Mouse (Mus musculus) spleen, adult 2 months (tissue): Measurements from ENCODE around the gene Slc5a11. TPM values are rescaled to one million over a fixed set of nuclear protein-coding genes. Genes with fewer than 3 reads are reported as not detected.

ENCODE experiments used
- DNase-seq, 2 experiments: peaks; one replicate each; pipeline versions ENCODE4 v3.0.0 to v3.0.0-alpha.2; 2012 to 2021; ENCODE audit warnings: low spot score in 2 of 2, low read depth in 1 of 2
- H3K27ac ChIP-seq: fragments of 200-500 bp; 2 replicates; pipeline ENCODE4 v1.5.1; 2012; ENCODE audit warnings: low read length, inconsistent platforms; ENCODE audit not compliant: insufficient read depth
- H3K27me3 ChIP-seq: fragments of 200-500 bp; 2 replicates; pipeline ENCODE4 v1.6.1; 2012; ENCODE audit warnings: mild to moderate bottlenecking, moderate library complexity, low read length, inconsistent platforms; ENCODE audit not compliant: control insufficient read depth, insufficient read depth
- H3K36me3 ChIP-seq: fragments of 200-500 bp; 2 replicates; pipeline ENCODE4 v1.6.1; 2012; ENCODE audit warnings: mild to moderate bottlenecking, low read length, inconsistent platforms; ENCODE audit not compliant: control insufficient read depth, insufficient read depth
- H3K4me1 ChIP-seq: fragments of 200-500 bp; 2 replicates; pipeline ENCODE4 v1.6.1; 2011; ENCODE audit warnings: inconsistent platforms; ENCODE audit not compliant: control insufficient read depth, insufficient read depth, insufficient read length
- H3K4me3 ChIP-seq: fragments of 200-500 bp; 2 replicates; pipeline ENCODE4 v1.5.1; 2011; ENCODE audit warnings: mild to moderate bottlenecking, inconsistent platforms; ENCODE audit not compliant: insufficient read depth, insufficient read length; ENCODE audit errors: extremely low read depth
- CTCF ChIP-seq: fragments of 200-500 bp; IDR thresholded peaks from 2 replicates; pipeline ENCODE4 v1.5.1; 2011; ENCODE audit warnings: mild to moderate bottlenecking, inconsistent platforms; ENCODE audit not compliant: insufficient read depth, insufficient read length, insufficient replicate concordance; ENCODE audit errors: extremely low read depth
- POLR2A ChIP-seq: fragments of 200-500 bp; IDR thresholded peaks from 2 replicates; pipeline ENCODE4 v1.6.1; 2011; ENCODE audit warnings: low read depth, low read length, inconsistent platforms
- WGBS: fragments of 180-500 bp; shearing (Covaris S2); methylation state at CpG from one replicate; pipeline ENCODE4 v1.1.7; 2018; 5-methylcytosine and 5-hydroxymethylcytosine counted together
- polyA plus RNA-seq: library from polyadenylated mRNA; depleted of rRNA; stranded (reverse); fragments of >200 nt; gene quantifications from 2 replicates; pipeline ENCODE4 v1.2.3, GENCODE M21; 2012

Slc5a11 gene
- polyA plus RNA-seq, 1 experiment, result 5.0 TPM

DNA sequence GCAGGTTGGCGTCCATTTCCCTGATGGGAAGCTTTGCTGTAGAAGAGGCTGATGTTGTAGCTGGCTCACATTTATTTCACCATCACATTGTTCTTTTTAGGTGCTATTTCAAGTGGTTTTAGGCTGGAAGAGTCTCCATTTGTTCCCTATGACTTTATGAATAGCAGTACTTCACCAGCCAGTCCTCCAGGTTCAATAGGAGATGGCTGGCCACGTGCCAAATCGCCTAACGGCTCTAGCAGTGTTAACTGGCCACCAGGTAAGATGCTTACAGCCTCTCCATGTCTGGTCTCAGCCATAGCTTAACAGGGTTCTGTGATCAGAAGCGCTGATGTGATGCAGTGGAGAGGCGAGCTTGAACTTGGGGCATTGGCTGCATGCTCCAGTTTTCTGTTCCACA is 28.1 kb upstream of the Slc5a11 start:
- no peak for DNase-seq
- H3K4me1 ChIP-seq, result no peaks in the 10 kb centered on the region
- no peak overlapping the region for H3K4me3 ChIP-seq
- TF ChIP-seq POLR2A (no peak), CTCF (no peak)
- no peaks in the 10 kb centered on the region for H3K27me3 ChIP-seq
- no peak overlapping the region for H3K27ac ChIP-seq
- peaks cover 60% of the 10 kb centered on the region for H3K36me3 ChIP-seq
- WGBS, result 98% methylated on average over 6 of the region's 6 CpGs

DNA sequence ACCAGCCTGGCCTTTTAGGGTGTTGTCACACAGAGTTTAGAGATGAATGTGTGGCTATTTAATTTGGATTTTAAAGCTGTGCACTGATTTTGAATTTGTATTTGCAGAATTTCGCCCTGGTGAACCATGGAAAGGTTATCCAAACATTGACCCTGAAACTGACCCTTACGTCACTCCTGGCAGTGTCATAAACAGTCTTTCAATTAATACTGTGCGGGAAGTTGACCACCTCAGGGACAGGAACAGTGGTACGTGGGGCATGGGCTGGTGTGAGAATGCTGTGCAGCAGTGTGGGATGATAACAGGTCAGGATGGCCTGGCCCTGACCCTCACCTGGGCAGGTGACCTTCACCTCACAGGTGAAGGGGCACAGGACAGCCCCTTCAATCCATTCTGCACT is 27.3 kb upstream of the Slc5a11 start:
- TF ChIP-seq CTCF (no peak), POLR2A (no peak)
- WGBS, result 92% methylated on average over 4 of the region's 4 CpGs
- H3K27ac ChIP-seq, result no peak overlapping the region
- H3K4me1 ChIP-seq, result no peaks in the 10 kb centered on the region
- no peaks in the 10 kb centered on the region for H3K27me3 ChIP-seq
- H3K36me3 ChIP-seq, result peaks cover 59% of the 10 kb centered on the region
- no peak for DNase-seq
- no peak overlapping the region for H3K4me3 ChIP-seq

DNA sequence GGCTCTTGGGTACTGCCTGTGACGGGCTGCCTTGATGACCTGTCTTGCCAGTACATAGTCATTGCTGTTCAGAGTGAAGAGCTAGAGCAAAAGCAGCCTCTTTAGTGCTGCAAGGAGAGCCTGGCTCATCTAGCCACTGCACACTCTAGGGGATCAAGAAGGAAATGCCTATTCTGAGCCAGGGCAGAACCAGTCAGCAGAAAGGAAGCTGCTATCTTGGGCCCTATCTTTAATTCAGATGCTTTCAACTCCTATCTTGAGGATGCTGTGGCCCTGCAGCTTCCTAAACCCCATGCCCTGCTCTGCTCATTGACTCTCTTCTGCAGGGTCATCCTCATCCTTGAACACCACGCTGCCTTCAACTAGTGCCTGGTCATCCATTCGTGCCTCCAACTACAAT is 26.1 kb upstream of the Slc5a11 start:
- H3K4me1 ChIP-seq, result no peaks in the 10 kb centered on the region
- TF ChIP-seq POLR2A (no peak), CTCF (no peak)
- H3K4me3 ChIP-seq, result no peak overlapping the region
- 87% methylated on average over 3 of the region's 3 CpGs for WGBS
- no peak for DNase-seq
- H3K36me3 ChIP-seq, result peaks cover 65% of the 10 kb centered on the region
- H3K27me3 ChIP-seq, result no peaks in the 10 kb centered on the region
- no peak overlapping the region for H3K27ac ChIP-seq

DNA sequence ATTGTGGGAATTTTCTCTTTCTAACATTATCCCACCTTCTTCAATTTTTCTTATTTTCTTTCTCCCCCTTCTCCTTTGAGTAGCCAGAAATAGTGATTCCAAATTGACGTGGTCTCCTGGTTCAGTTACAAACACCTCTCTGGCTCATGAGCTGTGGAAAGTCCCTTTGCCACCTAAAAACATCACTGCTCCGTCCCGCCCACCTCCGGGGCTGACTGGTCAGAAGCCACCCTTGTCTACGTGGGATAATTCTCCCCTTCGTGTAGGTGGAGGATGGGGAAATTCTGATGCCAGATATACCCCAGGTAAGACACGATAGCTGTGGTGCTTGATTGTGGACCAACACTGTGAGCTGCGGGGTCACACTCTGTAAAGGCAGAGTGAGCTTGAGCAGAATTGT is 24.8 kb upstream of the Slc5a11 start:
- Histone ChIP-seq H3K36me3 (peaks cover 57% of the 10 kb centered on the region), H3K4me3 (no peak overlapping the region)

DNA sequence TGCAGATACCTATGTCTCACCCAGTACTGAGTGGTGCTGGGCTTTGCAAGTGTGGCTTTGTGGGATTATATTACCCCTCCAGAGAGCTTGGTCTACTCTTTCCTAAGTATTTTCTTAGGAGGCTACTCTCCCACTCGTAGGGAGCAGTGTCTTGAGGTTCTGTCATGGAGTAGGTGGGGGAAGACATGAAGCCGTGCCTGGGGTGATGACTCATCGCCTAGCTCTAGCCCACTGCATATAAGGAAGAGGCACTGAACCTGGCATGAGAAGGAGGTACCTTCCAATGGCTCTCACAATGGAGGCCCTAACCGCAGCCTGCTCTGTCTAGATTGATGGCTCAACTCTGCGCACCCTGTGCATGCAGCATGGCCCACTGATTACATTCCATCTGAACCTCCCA is 22.8 kb upstream of the Slc5a11 start:
- 80% methylated on average over 5 of the region's 5 CpGs for WGBS
- H3K36me3 ChIP-seq, result peaks cover 48% of the 10 kb centered on the region

More for the DNA sequence above, 24.8 kb upstream of the Slc5a11 start:
- Histone ChIP-seq H3K27ac (no peak overlapping the region), H3K27me3 (no peaks in the 10 kb centered on the region), H3K4me1 (no peaks in the 10 kb centered on the region)
- no peak for TF ChIP-seq POLR2A
- no peak for TF ChIP-seq CTCF
- no peak for DNase-seq
- 93% methylated on average over 8 of the region's 8 CpGs for WGBS

DNA sequence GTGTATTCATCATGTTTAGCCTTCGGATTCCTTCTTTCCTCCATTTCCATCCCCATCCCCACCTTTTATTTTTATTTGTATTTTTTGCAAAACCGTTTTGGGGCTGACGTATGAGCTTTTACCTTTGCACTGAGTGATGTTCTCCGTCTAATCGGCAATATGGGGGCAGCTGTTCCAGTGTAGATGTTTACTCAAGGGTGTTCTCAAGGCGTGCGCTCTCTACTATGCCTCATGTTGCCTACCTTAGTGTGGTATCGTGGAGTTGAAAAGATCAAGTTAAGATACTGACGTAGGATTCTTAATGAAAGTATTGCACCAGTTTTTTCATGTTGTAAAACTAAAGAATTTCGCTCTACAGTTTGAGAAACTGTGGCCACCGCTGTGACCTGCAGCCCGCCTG is 21.4 kb upstream of the Slc5a11 start:
- no peaks in the 10 kb centered on the region for H3K4me1 ChIP-seq
- no peak for DNase-seq
- no peak overlapping the region for H3K27ac ChIP-seq
- 98% methylated on average over 12 of the region's 12 CpGs for WGBS
- H3K36me3 ChIP-seq, result peaks cover 39% of the 10 kb centered on the region
- TF ChIP-seq POLR2A, result no peak
- TF ChIP-seq CTCF, result no peak
- no peak overlapping the region for H3K4me3 ChIP-seq
- H3K27me3 ChIP-seq, result no peaks in the 10 kb centered on the region

More for the DNA sequence above, 22.8 kb upstream of the Slc5a11 start:
- no peak for DNase-seq
- H3K4me3 ChIP-seq, result no peak overlapping the region
- TF ChIP-seq POLR2A (no peak), CTCF (no peak)
- no peaks in the 10 kb centered on the region for H3K27me3 ChIP-seq
- no peak overlapping the region for H3K27ac ChIP-seq
- no peaks in the 10 kb centered on the region for H3K4me1 ChIP-seq

DNA sequence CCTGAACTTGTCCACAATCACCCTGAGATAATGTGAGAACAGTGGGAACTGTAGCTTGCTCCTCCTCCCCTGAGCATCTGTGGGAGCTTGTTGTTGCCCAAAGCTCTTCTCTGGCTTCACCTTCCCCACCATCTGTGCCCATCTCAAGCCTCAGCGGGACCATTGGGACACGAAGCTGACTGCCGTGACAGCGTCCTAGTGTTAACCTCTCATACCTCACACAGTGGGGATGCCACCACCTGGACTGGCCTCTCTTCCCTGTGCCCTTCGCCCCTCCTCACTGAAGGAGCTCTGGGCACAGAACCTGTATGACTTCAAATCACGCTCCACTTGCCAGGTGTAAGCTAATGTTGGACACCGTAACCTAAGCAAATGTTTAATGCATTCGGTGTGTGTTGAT is 19.9 kb upstream of the Slc5a11 start:
- H3K27me3 ChIP-seq, result no peaks in the 10 kb centered on the region
- WGBS, result 96% methylated on average over 8 of the region's 8 CpGs
- peaks cover 29% of the 10 kb centered on the region for H3K36me3 ChIP-seq
- H3K4me1 ChIP-seq, result no peaks in the 10 kb centered on the region
- no peak for TF ChIP-seq POLR2A
- no peak for TF ChIP-seq CTCF
- no peak overlapping the region for H3K27ac ChIP-seq
- DNase-seq, result no peak
- no peak overlapping the region for H3K4me3 ChIP-seq

DNA sequence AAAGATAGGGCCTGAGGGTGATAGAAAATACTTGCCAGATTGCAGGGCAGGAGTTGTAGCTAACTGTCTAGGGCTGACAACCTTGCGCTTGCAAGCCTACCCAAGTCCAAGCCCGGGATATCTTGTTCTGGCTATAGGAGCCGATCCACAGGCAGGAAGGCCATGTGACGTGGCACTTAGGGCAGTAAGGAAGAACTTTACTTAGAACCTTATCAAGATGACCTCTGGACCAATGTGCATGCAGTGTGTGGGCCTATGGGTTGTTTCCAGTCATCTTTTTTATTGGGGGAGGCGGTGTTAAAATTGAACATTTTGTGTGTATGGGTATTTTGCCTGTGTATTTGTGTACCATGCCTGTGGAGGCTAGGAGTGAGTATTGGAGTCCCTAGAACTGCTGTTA is 18.1 kb upstream of the Slc5a11 start:
- Histone ChIP-seq H3K36me3 (peaks cover 17% of the 10 kb centered on the region), H3K27ac (no peak overlapping the region), H3K27me3 (no peaks in the 10 kb centered on the region), H3K4me3 (no peak overlapping the region), H3K4me1 (no peaks in the 10 kb centered on the region)
- DNase-seq, result no peak
- no peak for TF ChIP-seq CTCF
- no peak for TF ChIP-seq POLR2A
- WGBS, result 94% methylated on average over 5 of the region's 5 CpGs
